Mouse (Mus musculus): Measurements from ENCODE around the gene Trappc11. TPM values are rescaled to one million over a fixed set of nuclear protein-coding genes. Genes with fewer than 3 reads are reported as not detected.

The Trappc11 gene
- polyA plus RNA-seq, 1 experiment = 16.7 TPM

GRCm38 (mm10) chr8:47528094-47528493 lies 5.2 kb downstream of the Trappc11 start:
- H3ac ChIP-seq (ENCODE audit: control insufficient read depth, insufficient read length) = no peak overlapping the region
- TF ChIP-seq MAX (IDR thresholded peaks at IDR 0.05; ENCODE audit: low read depth) (no peak), TCF12 (IDR thresholded peaks at IDR 0.05; ENCODE audit: insufficient read depth, poor library complexity, severe bottlenecking) (no peak), POLR2AphosphoS2 (IDR thresholded peaks at IDR 0.05; ENCODE audit: insufficient read length, low read depth) (no peak), MYOD1 (IDR thresholded peaks at IDR 0.05; ENCODE audit: control insufficient read depth in 1 of 3, insufficient read length in 2 of 3, low read depth in 2 of 3) (no peak), TCF3 (IDR thresholded peaks at IDR 0.05; ENCODE audit: insufficient read length, low read depth) (no peak), REST (IDR thresholded peaks at IDR 0.05; ENCODE audit: insufficient read depth, insufficient read length) (no peak), MYOG (IDR thresholded peaks at IDR 0.05; ENCODE audit: control insufficient read depth in 1 of 3, insufficient read depth in 1 of 3, insufficient read length in 2 of 3, low read depth in 2 of 3) (no peak), CEBPB (IDR thresholded peaks at IDR 0.05; ENCODE audit: insufficient read depth, poor library complexity, severe bottlenecking) (no peak), USF1 (IDR thresholded peaks at IDR 0.05; ENCODE audit: low read depth) (no peak), SRF (IDR thresholded peaks at IDR 0.05; ENCODE audit: control insufficient read depth, insufficient read length, low read depth) (no peak), E2F4 (IDR thresholded peaks at IDR 0.05; ENCODE audit: insufficient read depth) (no peak), POLR2A (IDR thresholded peaks at IDR 0.05; ENCODE audit: insufficient read length, low read depth) (no peak)
- H3K4me3 ChIP-seq = no peak overlapping the region
- H3K27me3 ChIP-seq (ENCODE audit: control insufficient read depth, insufficient read depth, insufficient read length) = no peaks in the 10 kb centered on the region
- peaks cover 30% of the 10 kb centered on the region for H3K36me3 ChIP-seq (ENCODE audit: control insufficient read depth, insufficient read depth)
- peaks cover 18% of the 10 kb centered on the region for H3K79me2 ChIP-seq (ENCODE audit: control insufficient read depth, insufficient read depth)
- H3K4me2 ChIP-seq (ENCODE audit: low read depth) = no peak overlapping the region

- Histone ChIP-seq H3K4me2 (ENCODE audit: low read depth) (no peak overlapping the region), H3K36me3 (ENCODE audit: control insufficient read depth, insufficient read depth) (peaks cover 30% of the 10 kb centered on the region), H3K27me3 (ENCODE audit: control insufficient read depth, insufficient read depth, insufficient read length) (no peaks in the 10 kb centered on the region), H3ac (ENCODE audit: control insufficient read depth, insufficient read length) (no peak overlapping the region), H3K4me3 (no peak overlapping the region), H3K79me2 (ENCODE audit: control insufficient read depth, insufficient read depth) (no peaks in the 10 kb centered on the region)
- TF ChIP-seq POLR2AphosphoS2 (IDR thresholded peaks at IDR 0.05; ENCODE audit: insufficient read length, low read depth) = no peak
- no peak for TF ChIP-seq CEBPB (IDR thresholded peaks at IDR 0.05; ENCODE audit: insufficient read depth, poor library complexity, severe bottlenecking)
- TF ChIP-seq MYOG (IDR thresholded peaks at IDR 0.05; ENCODE audit: control insufficient read depth in 1 of 3, insufficient read depth in 1 of 3, insufficient read length in 2 of 3, low read depth in 2 of 3) = no peak
- TF ChIP-seq TCF3 (IDR thresholded peaks at IDR 0.05; ENCODE audit: insufficient read length, low read depth) = no peak
- no peak for TF ChIP-seq E2F4 (IDR thresholded peaks at IDR 0.05; ENCODE audit: insufficient read depth)
These were observed 19.7 kb downstream of the Trappc11 start for GRCm38 (mm10) chr8:47513601-47514000.

GRCm38 (mm10) chr8:47510930-47511329 lies 22.3 kb downstream of the Trappc11 start:
- no peaks in the 10 kb centered on the region for H3K79me2 ChIP-seq (ENCODE audit: control insufficient read depth, insufficient read depth)
- no peak overlapping the region for H3ac ChIP-seq (ENCODE audit: control insufficient read depth, insufficient read length)
- no peak overlapping the region for H3K4me3 ChIP-seq
- no peak overlapping the region for H3K4me2 ChIP-seq (ENCODE audit: low read depth)
- no peak for TF ChIP-seq E2F4 (IDR thresholded peaks at IDR 0.05; ENCODE audit: insufficient read depth)
- no peak for TF ChIP-seq POLR2A (IDR thresholded peaks at IDR 0.05; ENCODE audit: insufficient read length, low read depth)
- TF ChIP-seq USF1 (IDR thresholded peaks at IDR 0.05; ENCODE audit: low read depth) = no peak
- TF ChIP-seq CEBPB (IDR thresholded peaks at IDR 0.05; ENCODE audit: insufficient read depth, poor library complexity, severe bottlenecking) = no peak
- no peak for TF ChIP-seq TCF12 (IDR thresholded peaks at IDR 0.05; ENCODE audit: insufficient read depth, poor library complexity, severe bottlenecking)
- TF ChIP-seq POLR2AphosphoS2 (IDR thresholded peaks at IDR 0.05; ENCODE audit: insufficient read length, low read depth) = no peak
- no peak for TF ChIP-seq REST (IDR thresholded peaks at IDR 0.05; ENCODE audit: insufficient read depth, insufficient read length)
- no peak for TF ChIP-seq MAX (IDR thresholded peaks at IDR 0.05; ENCODE audit: low read depth)
- no peak for TF ChIP-seq SRF (IDR thresholded peaks at IDR 0.05; ENCODE audit: control insufficient read depth, insufficient read length, low read depth)
- TF ChIP-seq MYOD1 (IDR thresholded peaks at IDR 0.05; ENCODE audit: control insufficient read depth in 1 of 3, insufficient read length in 2 of 3, low read depth in 2 of 3) = no peak
- no peak for TF ChIP-seq MYOG (IDR thresholded peaks at IDR 0.05; ENCODE audit: control insufficient read depth in 1 of 3, insufficient read depth in 1 of 3, insufficient read length in 2 of 3, low read depth in 2 of 3)
- H3K36me3 ChIP-seq (ENCODE audit: control insufficient read depth, insufficient read depth) = peaks cover 38% of the 10 kb centered on the region
- no peaks in the 10 kb centered on the region for H3K27me3 ChIP-seq (ENCODE audit: control insufficient read depth, insufficient read depth, insufficient read length)

- H3K4me2 ChIP-seq (ENCODE audit: low read depth) = no peak overlapping the region
- no peaks in the 10 kb centered on the region for H3K27me3 ChIP-seq (ENCODE audit: control insufficient read depth, insufficient read depth, insufficient read length)
- TF ChIP-seq USF1 (IDR thresholded peaks at IDR 0.05; ENCODE audit: low read depth) (no peak), POLR2A (IDR thresholded peaks at IDR 0.05; ENCODE audit: insufficient read length, low read depth) (no peak), CEBPB (IDR thresholded peaks at IDR 0.05; ENCODE audit: insufficient read depth, poor library complexity, severe bottlenecking) (no peak), MYOD1 (IDR thresholded peaks at IDR 0.05; ENCODE audit: control insufficient read depth in 1 of 3, insufficient read length in 2 of 3, low read depth in 2 of 3) (no peak), E2F4 (IDR thresholded peaks at IDR 0.05; ENCODE audit: insufficient read depth) (no peak), MAX (IDR thresholded peaks at IDR 0.05; ENCODE audit: low read depth) (no peak), POLR2AphosphoS2 (IDR thresholded peaks at IDR 0.05; ENCODE audit: insufficient read length, low read depth) (no peak), MYOG (IDR thresholded peaks at IDR 0.05; ENCODE audit: control insufficient read depth in 1 of 3, insufficient read depth in 1 of 3, insufficient read length in 2 of 3, low read depth in 2 of 3) (no peak)
- no peak overlapping the region for H3K4me3 ChIP-seq
- peaks cover 38% of the 10 kb centered on the region for H3K36me3 ChIP-seq (ENCODE audit: control insufficient read depth, insufficient read depth)
- no peak overlapping the region for H3ac ChIP-seq (ENCODE audit: control insufficient read depth, insufficient read length)
- H3K79me2 ChIP-seq (ENCODE audit: control insufficient read depth, insufficient read depth) = no peaks in the 10 kb centered on the region
These were observed 27.8 kb downstream of the Trappc11 start for GRCm38 (mm10) chr8:47505431-47505830.

- Histone ChIP-seq H3K79me2 (ENCODE audit: control insufficient read depth, insufficient read depth) (no peaks in the 10 kb centered on the region), H3K27me3 (ENCODE audit: control insufficient read depth, insufficient read depth, insufficient read length) (no peaks in the 10 kb centered on the region), H3ac (ENCODE audit: control insufficient read depth, insufficient read length) (no peak overlapping the region), H3K4me3 (no peak overlapping the region), H3K36me3 (ENCODE audit: control insufficient read depth, insufficient read depth) (peaks cover 37% of the 10 kb centered on the region), H3K4me2 (ENCODE audit: low read depth) (no peak overlapping the region)
- no peak for TF ChIP-seq POLR2AphosphoS2 (IDR thresholded peaks at IDR 0.05; ENCODE audit: insufficient read length, low read depth)
- TF ChIP-seq MYOG (IDR thresholded peaks at IDR 0.05; ENCODE audit: control insufficient read depth in 1 of 3, insufficient read depth in 1 of 3, insufficient read length in 2 of 3, low read depth in 2 of 3) = no peak
- TF ChIP-seq E2F4 (IDR thresholded peaks at IDR 0.05; ENCODE audit: insufficient read depth) = no peak
- no peak for TF ChIP-seq USF1 (IDR thresholded peaks at IDR 0.05; ENCODE audit: low read depth)
- no peak for TF ChIP-seq TCF12 (IDR thresholded peaks at IDR 0.05; ENCODE audit: insufficient read depth, poor library complexity, severe bottlenecking)
These were observed 30.7 kb downstream of the Trappc11 start for GRCm38 (mm10) chr8:47502546-47502945.
